Mouse (Mus musculus) hindbrain, postnatal 0 days (tissue): Measurements from ENCODE around the gene Adat3. TPM values are rescaled to one million over a fixed set of nuclear protein-coding genes. Genes with fewer than 3 reads are reported as not detected.
"Not testable (repeated sequence)": the region's sequence is repeated elsewhere in the genome, so short reads cannot be mapped to it uniquely, and the experiment has no call there.

Source experiments
- ATAC-seq: fragments of 200-750 bp; cut with Nextera tagmentation; 2 replicates; pipeline ENCODE4 v1.8.0; 2017; ENCODE audit warnings: mild to moderate bottlenecking, moderate TSS enrichment, moderate library complexity
- DNase-seq: peaks from one replicate; pipeline ENCODE4 v3.0.0-alpha.2; 2015; ENCODE audit warnings: low spot score
- H3K27ac ChIP-seq: fragments of 300-500 bp; sonication (generic); 2 replicates; pipeline ENCODE4 v1.5.1; 2014; ENCODE audit warnings: mild to moderate bottlenecking
- H3K27me3 ChIP-seq: fragments of 300-500 bp; sonication (generic); 2 replicates; pipeline ENCODE4 v1.6.1; 2014; ENCODE audit warnings: low read length, mixed read lengths; ENCODE audit not compliant: insufficient read depth
- H3K36me3 ChIP-seq: fragments of 300-500 bp; sonication (generic); 2 replicates; pipeline ENCODE4 v1.6.1; 2014; ENCODE audit warnings: low read length, mixed read lengths; ENCODE audit not compliant: insufficient read depth
- H3K4me1 ChIP-seq: fragments of 300-500 bp; sonication (generic); 2 replicates; pipeline ENCODE4 v1.6.1; 2014; ENCODE audit warnings: antibody characterized with exemption, low read length, mixed read lengths; ENCODE audit not compliant: insufficient read depth
- H3K4me2 ChIP-seq: fragments of 300-500 bp; sonication (generic); 2 replicates; pipeline ENCODE4 v1.6.1; 2014; ENCODE audit warnings: low read depth, mild to moderate bottlenecking, low read length, moderate library complexity, mixed read lengths
- H3K4me3 ChIP-seq: fragments of 300-500 bp; sonication (generic); 2 replicates; pipeline ENCODE4 v1.5.1; 2014; ENCODE audit warnings: low read length
- H3K9ac ChIP-seq: fragments of 300-500 bp; sonication (generic); replicated peaks from 2 replicates; pipeline ENCODE4 v1.6.1; 2014; ENCODE audit warnings: mild to moderate bottlenecking, low read length, moderate library complexity, mixed read lengths
- H3K9me3 ChIP-seq: fragments of 300-500 bp; sonication (generic); 2 replicates; pipeline ENCODE4 v1.6.1; 2016; ENCODE audit warnings: low read length, mixed read lengths
- CTCF ChIP-seq: IDR thresholded peaks from 2 replicates; pipeline ENCODE4 v1.5.1; 2016; ENCODE audit warnings: antibody characterized with exemption, control low read depth, low read depth
- WGBS: fragments of 180-500 bp; shearing (Covaris S2); extraction: QIAGEN DNeasy Blood & Tissue Kit; methylation state at CpG from one replicate; pipeline ENCODE4 v1.1.7; 2014; 5-methylcytosine and 5-hydroxymethylcytosine counted together
- polyA plus RNA-seq: library from polyadenylated mRNA; unstranded; fragments of >200 nt; fragmentation: Nextera tagmentation; extraction: Ambion mirVana; gene quantifications from 2 replicates; pipeline ENCODE4 v1.2.1, GENCODE M21; 2015
- total RNA-seq: library from RNA; depleted of rRNA; stranded (reverse); fragments of >200 nt; gene quantifications from 2 replicates; pipeline ENCODE4 v1.2.3, GENCODE M21; 2014

Adat3 gene
- total and polyA plus RNA-seq, 2 experiments from 2014 or later: 3.6 to 7.3 TPM

DNA sequence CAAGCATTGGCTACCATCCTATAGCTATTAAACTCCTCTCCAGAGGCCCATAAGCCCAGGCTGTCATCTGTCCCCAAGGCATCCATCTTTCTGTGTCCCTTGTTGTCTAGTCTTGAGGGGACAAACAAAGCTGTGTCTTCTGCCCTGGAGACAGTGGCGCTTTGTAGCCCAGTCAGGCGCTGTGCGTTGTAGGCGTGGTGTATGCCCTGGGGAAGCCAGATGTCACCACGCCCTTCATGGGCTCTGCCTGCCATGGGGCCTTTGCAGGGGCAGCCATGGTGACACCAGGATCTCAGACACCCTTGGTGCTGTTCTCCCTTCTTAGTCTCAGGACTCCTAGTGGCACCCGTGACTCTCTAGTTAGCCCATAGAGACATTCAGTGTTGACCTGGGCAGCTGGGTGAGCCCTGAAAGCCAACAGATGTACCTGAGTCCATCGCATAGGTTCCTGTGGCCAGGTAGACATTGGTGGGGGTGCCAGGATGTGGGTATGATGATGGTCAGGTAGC lies 1.4 kb downstream of the Adat3 start:
- H3K9ac ChIP-seq: 0 out of 2 replicates have a peak overlapping the region, but pooled peaks have one; percentile 65
- peak overlapping the region; percentile 75; the same call in 1 of the 2 replicates for H3K4me3 ChIP-seq
- no peak for DNase-seq
- no peak for ATAC-seq
- H3K27me3 ChIP-seq: no peaks in the 10 kb centered on the region
- no peak for TF ChIP-seq CTCF
- peak overlapping the region; percentile 89 for H3K4me2 ChIP-seq
- peaks cover 14% of the 10 kb centered on the region for H3K4me1 ChIP-seq
- no peaks in the 10 kb centered on the region for H3K9me3 ChIP-seq
- peaks cover 28% of the 10 kb centered on the region for H3K36me3 ChIP-seq
- WGBS: 85% methylated on average over 7 of the region's 7 CpGs
- H3K27ac ChIP-seq: peak overlapping the region; percentile 91; the same call in 1 of the 2 replicates

DNA sequence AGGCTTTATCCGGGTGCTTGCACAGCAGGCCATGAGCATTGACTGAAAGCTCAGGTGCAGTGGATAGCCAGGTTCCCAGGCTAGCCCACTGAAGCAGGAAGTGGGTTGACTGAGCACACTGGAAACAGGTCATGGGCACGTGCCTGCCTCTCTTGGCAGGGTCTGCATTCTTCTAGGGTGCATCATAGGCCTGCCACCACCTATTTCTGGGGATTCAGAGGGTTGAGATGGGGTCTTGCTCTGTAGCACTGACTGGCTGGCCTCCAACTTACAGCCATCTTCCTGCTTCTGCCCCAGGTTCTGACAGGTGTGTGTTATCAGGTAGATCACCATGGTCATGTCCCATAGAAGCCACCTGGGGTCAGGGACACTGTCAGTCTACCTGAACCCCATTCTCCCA lies 2.3 kb downstream of the Adat3 start:
- no peak overlapping the region for H3K27ac ChIP-seq
- H3K9me3 ChIP-seq: no peaks in the 10 kb centered on the region
- no peak for TF ChIP-seq CTCF
- peaks cover 14% of the 10 kb centered on the region for H3K4me1 ChIP-seq
- no peak for DNase-seq
- no peak overlapping the region for H3K4me2 ChIP-seq
- no peaks in the 10 kb centered on the region for H3K27me3 ChIP-seq
- no peak overlapping the region for H3K9ac ChIP-seq
- H3K36me3 ChIP-seq: peaks cover 30% of the 10 kb centered on the region
- no peak for ATAC-seq
- WGBS: 86% methylated on average over 2 of the region's 2 CpGs
- H3K4me3 ChIP-seq: no peak overlapping the region

DNA sequence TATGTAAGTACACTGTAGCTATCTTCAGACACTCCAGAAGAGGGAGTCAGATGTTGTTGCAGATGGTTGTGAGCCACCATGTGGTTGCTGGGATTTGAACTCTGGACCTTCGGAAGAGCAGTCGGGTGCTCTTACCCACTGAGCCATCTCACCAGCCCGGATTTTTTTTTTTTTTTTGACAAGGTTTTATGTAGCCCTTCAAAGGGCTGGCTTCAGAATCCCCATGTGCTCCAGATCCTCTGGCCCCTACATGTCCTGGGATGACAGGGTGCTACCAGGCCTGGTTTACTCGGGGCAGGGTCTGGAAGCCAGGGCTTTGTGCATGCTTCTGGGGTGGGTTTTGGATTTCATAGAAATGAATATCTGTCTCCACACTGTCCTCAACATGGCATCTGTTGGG lies 3.0 kb downstream of the Adat3 start, which contains the start of gene Gm49322:
Gene Gm49322, plus strand, starts transcription at position 301 of the 400 bp plus-strand sequence.
- ATAC-seq, H3K9me3 ChIP-seq, H3K27ac ChIP-seq, H3K9ac ChIP-seq, H3K27me3 ChIP-seq, DNase-seq, H3K4me2 ChIP-seq, H3K4me3 ChIP-seq: not testable (repeated sequence)
- 72% methylated on average over 2 of the region's 4 CpGs for WGBS
- Histone ChIP-seq H3K4me1 (peaks cover 14% of the 10 kb centered on the region), H3K36me3 (peaks cover 30% of the 10 kb centered on the region)

DNA sequence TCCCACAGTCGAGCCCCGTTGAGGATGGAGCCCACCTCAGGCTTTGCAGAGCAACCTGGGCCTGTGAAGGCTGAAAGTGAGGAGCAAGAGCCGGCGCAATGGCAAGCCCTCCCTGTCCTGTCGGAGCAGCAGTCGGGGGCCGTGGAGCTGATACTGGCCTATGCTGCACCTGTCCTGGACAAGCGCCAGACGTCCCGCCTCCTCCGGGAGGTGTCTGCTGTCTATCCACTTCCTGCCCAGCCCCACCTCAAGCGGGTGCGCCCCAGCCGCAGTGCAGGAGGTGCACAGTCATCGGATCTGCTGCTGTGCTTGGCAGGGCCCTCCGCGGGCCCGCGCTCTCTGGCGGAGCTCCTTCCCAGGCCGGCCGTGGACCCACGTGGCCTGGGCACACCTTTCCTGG lies 3.6 kb downstream of the Adat3 start:
- Histone ChIP-seq H3K4me3 (no peak overlapping the region), H3K36me3 (peaks cover 30% of the 10 kb centered on the region), H3K9me3 (no peaks in the 10 kb centered on the region), H3K4me2 (no peak overlapping the region), H3K4me1 (peaks cover 14% of the 10 kb centered on the region), H3K27ac (no peak overlapping the region), H3K27me3 (no peaks in the 10 kb centered on the region), H3K9ac (no peak overlapping the region)
- WGBS: 91% methylated on average over 22 of the region's 23 CpGs
- DNase-seq (no peak), ATAC-seq (no peak)
- no peak for TF ChIP-seq CTCF

DNA sequence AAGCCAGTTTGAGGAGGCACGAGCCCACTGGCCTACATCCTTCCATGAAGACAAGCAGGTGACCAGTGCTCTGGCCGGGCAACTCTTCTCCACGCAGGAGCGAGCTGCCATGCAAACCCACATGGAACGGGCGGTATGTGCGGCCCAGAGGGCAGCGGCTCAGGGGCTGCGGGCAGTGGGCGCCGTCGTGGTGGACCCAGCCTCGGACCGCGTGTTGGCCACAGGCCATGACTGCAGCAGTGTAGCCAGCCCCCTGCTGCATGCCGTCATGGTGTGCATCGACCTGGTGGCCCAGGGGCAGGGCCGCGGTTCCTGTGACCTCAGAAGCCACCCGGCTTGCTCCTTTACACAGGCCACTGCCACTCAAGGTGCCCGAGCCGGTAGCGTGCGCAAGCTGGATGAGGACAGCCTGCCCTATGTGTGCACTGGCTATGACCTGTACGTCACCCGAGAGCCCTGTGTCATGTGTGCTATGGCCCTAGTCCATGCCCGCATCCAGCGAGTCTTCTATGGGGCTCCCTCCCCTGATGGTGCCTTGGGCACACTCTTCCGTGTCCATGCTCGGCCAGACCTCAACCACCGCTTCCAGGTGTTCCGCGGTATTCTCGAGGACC lies 4.2 kb downstream of the Adat3 start:
- TF ChIP-seq CTCF: no peak
- no peak overlapping the region for H3K4me3 ChIP-seq
- DNase-seq (no peak), ATAC-seq (no peak)
- H3K9me3 ChIP-seq: no peaks in the 10 kb centered on the region
- no peaks in the 10 kb centered on the region for H3K27me3 ChIP-seq
- no peak overlapping the region for H3K9ac ChIP-seq
- WGBS: 94% methylated on average over 34 of the region's 34 CpGs
- H3K4me2 ChIP-seq: no peak overlapping the region
- H3K4me1 ChIP-seq: peaks cover 14% of the 10 kb centered on the region
- H3K36me3 ChIP-seq: peaks cover 30% of the 10 kb centered on the region
- H3K27ac ChIP-seq: no peak overlapping the region

DNA sequence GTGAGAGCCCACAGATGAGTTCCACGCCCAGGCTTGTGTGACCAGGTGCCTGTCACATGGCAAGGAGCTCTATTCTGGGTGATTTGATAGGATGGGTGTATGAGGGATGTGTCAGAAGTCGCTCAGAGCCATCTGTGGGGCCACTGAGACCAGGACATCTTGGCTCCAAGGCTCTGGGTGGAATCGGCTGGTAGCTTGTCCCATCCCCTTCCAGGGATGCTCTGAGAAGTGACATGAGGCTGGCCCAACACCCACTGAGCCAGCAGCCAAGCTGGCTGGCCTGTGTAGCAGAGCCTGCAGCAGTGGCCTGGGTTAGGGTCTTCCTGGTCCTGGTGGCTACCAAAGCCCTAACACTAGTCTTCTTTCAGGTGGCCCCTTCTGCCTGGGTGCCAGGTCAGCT lies 5.8 kb downstream of the Adat3 start:
- Histone ChIP-seq H3K4me3 (no peak overlapping the region), H3K9me3 (no peaks in the 10 kb centered on the region), H3K9ac (no peak overlapping the region), H3K27me3 (no peaks in the 10 kb centered on the region), H3K4me1 (peaks cover 7% of the 10 kb centered on the region), H3K36me3 (peaks cover 34% of the 10 kb centered on the region), H3K27ac (no peak overlapping the region), H3K4me2 (no peak overlapping the region)
- TF ChIP-seq CTCF: no peak
- DNase-seq (no peak), ATAC-seq (no peak)
- WGBS: 93% methylated on average over 3 of the region's 3 CpGs

DNA sequence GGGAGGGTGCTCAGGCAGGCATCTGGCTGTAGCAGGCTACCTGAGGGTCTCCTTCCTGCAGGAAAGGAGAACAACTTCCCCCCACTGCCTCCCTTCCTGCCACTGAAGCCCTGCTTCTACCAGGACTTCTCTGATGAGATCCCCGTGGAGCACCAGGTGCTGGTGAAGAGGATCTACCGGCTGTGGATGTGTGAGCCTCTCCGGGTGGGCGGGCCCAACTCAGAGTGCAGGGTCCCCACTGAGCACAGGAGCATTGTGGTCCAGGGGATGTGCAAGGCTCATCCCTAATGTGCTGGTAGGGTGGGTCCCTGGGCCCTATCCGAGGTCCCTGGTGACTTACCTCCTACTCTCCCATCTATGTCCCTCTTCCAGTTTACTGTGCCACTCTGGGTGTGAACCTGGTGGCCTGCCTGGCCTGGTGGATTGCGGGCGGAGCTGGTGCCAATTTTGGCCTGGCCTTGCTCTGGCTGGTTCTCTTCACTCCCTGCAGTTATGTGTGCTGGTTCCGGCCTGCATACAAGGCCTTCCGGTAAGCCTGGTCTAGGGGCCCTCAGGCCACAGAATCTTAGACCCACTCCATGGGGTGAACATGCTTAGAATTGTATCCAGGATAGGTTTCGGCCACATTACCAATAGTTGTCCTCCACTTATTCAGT lies 6.7 kb downstream of the Adat3 start:
- ATAC-seq: no peak
- Histone ChIP-seq H3K27me3 (no peaks in the 10 kb centered on the region), H3K4me3 (no peak overlapping the region), H3K4me1 (no peaks in the 10 kb centered on the region), H3K27ac (no peak overlapping the region), H3K4me2 (no peak overlapping the region), H3K9ac (no peak overlapping the region), H3K9me3 (no peaks in the 10 kb centered on the region), H3K36me3 (peaks cover 34% of the 10 kb centered on the region)
- 94% methylated on average over 10 of the region's 10 CpGs for WGBS
- no peak for DNase-seq
- no peak for TF ChIP-seq CTCF
